Mouse (Mus musculus) CH12.LX (cell line): ENCODE measurements at regions not wholly inside any gene's neighbourhood (a gene's known extent, or its start where the extent isn't known, plus 50 kb on each side); places are given as distances from the start of the nearest gene placed in this dataset.

Experiments used
- JUND ChIP-seq: conservative IDR thresholded peaks from 2 replicates; pipeline ENCODE4 v1.6.1; 2011; ENCODE audit warnings: low read depth, low read length, improper control_type of control experiment
- POLR2A ChIP-seq: IDR thresholded peaks from 2 replicates; pipeline ENCODE4 v1.6.1; 2011; ENCODE audit warnings: low read depth, mild to moderate bottlenecking, improper control_type of control experiment, low read length

DNA sequence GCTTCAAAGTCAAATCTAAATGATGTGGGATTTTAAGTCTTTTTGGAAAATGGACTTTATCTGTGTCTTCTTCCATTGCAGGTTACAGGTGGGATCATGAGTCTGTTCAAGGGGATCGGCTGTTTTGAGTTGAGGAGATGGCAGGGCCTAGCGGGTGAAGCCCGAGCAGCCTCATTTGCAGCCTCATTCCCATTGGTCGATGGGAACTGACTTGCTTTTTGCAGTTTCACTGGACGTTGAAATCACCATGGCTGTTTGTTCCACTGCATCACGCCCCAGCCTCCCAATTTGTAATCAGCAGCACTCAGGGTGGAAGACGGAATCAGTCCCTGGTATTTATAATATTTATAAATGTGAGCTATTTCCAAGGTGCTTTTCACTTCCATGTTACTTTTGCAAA, 63.0 kb upstream of the Slc1a1 start:
- TF ChIP-seq JUND (no peak), POLR2A (no peak)
